Mouse (Mus musculus): Measurements from ENCODE around the gene Borcs8.

The Borcs8 gene

GRCm38 (mm10) chr8:70139026-70139857 is at the start of gene Borcs8, which contains the start of the genes Rfxank and Mef2b:
Borcs8 (plus strand) TSS chr8:70139499.
Rfxank (minus strand) TSS chr8:70139154.
Mef2b (plus strand) TSS chr8:70139711.
- in situ Hi-C loops (cut with MboI, MseI) = no loop called here

GRCm38 (mm10) chr8:70092786-70093185 is 46.5 kb upstream of the Borcs8 start:
- in situ Hi-C loops (cut with MboI, MseI) = no loop called here

GRCm38 (mm10) chr8:70099276-70099675 is 40.0 kb upstream of the Borcs8 start:
- in situ Hi-C loops (cut with MboI, MseI) = no loop called here

GRCm38 (mm10) chr8:70100241-70100640 is 39.1 kb upstream of the Borcs8 start:
- in situ Hi-C loops (cut with MboI, MseI) = no loop called here

- in situ Hi-C loops (cut with MboI, MseI) = no loop called here
Measured at GRCm38 (mm10) chr8:70104506-70104905, 34.8 kb upstream of the Borcs8 start.

- in situ Hi-C loops (cut with MboI, MseI) = no loop called here
Measured at GRCm38 (mm10) chr8:70104922-70105321, 34.4 kb upstream of the Borcs8 start.

- in situ Hi-C loops (cut with MboI, MseI) = no loop called here
Measured at GRCm38 (mm10) chr8:70110451-70110850, 28.8 kb upstream of the Borcs8 start.

- in situ Hi-C loops (cut with MboI, MseI) = no loop called here
Measured at GRCm38 (mm10) chr8:70111192-70111795, 28.0 kb upstream of the Borcs8 start.

- in situ Hi-C loops (cut with MboI, MseI) = no loop called here
Measured at GRCm38 (mm10) chr8:70112401-70113016, 26.8 kb upstream of the Borcs8 start.

GRCm38 (mm10) chr8:70114488-70114887 is 24.8 kb upstream of the Borcs8 start:
- in situ Hi-C loops (cut with MboI, MseI) = no loop called here

- in situ Hi-C loops (cut with MboI, MseI) = no loop called here
Measured at GRCm38 (mm10) chr8:70114892-70115291, 24.4 kb upstream of the Borcs8 start.

- in situ Hi-C loops (cut with MboI, MseI) = no loop called here
Measured at GRCm38 (mm10) chr8:70117611-70118010, 21.7 kb upstream of the Borcs8 start.

GRCm38 (mm10) chr8:70118726-70119700 is 20.3 kb upstream of the Borcs8 start:
- in situ Hi-C loops (cut with MboI, MseI) = no loop called here

- in situ Hi-C loops (cut with MboI, MseI) = no loop called here
Measured at GRCm38 (mm10) chr8:70120667-70121066, 18.6 kb upstream of the Borcs8 start, which contains the start of gene Ncan. Ncan (minus strand) TSS chr8:70120873.

GRCm38 (mm10) chr8:70122863-70123262 is 16.4 kb upstream of the Borcs8 start:
- in situ Hi-C loops (cut with MboI, MseI) = no loop called here

GRCm38 (mm10) chr8:70124992-70125391 is 14.3 kb upstream of the Borcs8 start:
- in situ Hi-C loops (cut with MboI, MseI) = no loop called here

- in situ Hi-C loops (cut with MboI, MseI) = no loop called here
Measured at GRCm38 (mm10) chr8:70128435-70128834, 10.9 kb upstream of the Borcs8 start.

- in situ Hi-C loops (cut with MboI, MseI) = no loop called here
Measured at GRCm38 (mm10) chr8:70129309-70129952, 9.9 kb upstream of the Borcs8 start.

- in situ Hi-C loops (cut with MboI, MseI) = no loop called here
Measured at GRCm38 (mm10) chr8:70130066-70130465, 9.2 kb upstream of the Borcs8 start.

- in situ Hi-C loops (cut with MboI, MseI) = no loop called here
Measured at GRCm38 (mm10) chr8:70131166-70131883, 8.0 kb upstream of the Borcs8 start, which contains the start of gene Nr2c2ap. Nr2c2ap (plus strand) TSS chr8:70131333.

Data from T-helper 17 cell (primary cell).